Mouse (Mus musculus) intestine, embryonic 15.5 days (tissue): ENCODE data around the gene Tm9sf2. TPM values are rescaled to one million over a fixed set of nuclear protein-coding genes. Genes with fewer than 3 reads are reported as not detected.

Source experiments
- ATAC-seq: fragments of 200-750 bp; cut with Nextera tagmentation; 2 replicates; pipeline ENCODE4 v1.8.0; 2017; ENCODE audit warnings: moderate TSS enrichment, moderate library complexity
- H3K27ac ChIP-seq: fragments of 300-500 bp; sonication (generic); 2 replicates; pipeline ENCODE4 v1.5.1; 2015; ENCODE audit warnings: mild to moderate bottlenecking, inconsistent platforms
- H3K27me3 ChIP-seq: fragments of 300-500 bp; sonication (generic); replicated peaks from 2 replicates; pipeline ENCODE4 v1.6.1; 2015; ENCODE audit warnings: inconsistent platforms
- H3K36me3 ChIP-seq: fragments of 300-500 bp; sonication (generic); 2 replicates; pipeline ENCODE4 v1.6.1; 2015; ENCODE audit warnings: inconsistent platforms
- H3K4me1 ChIP-seq: fragments of 300-500 bp; sonication (generic); replicated peaks from 2 replicates; pipeline ENCODE4 v1.6.1; 2015; ENCODE audit warnings: inconsistent platforms
- H3K4me2 ChIP-seq: fragments of 300-500 bp; sonication (generic); replicated peaks from 2 replicates; pipeline ENCODE4 v1.6.1; 2015; ENCODE audit warnings: mild to moderate bottlenecking, inconsistent platforms
- H3K4me3 ChIP-seq: fragments of 300-500 bp; sonication (generic); replicated peaks from 2 replicates; pipeline ENCODE4 v1.5.1; 2015; ENCODE audit warnings: inconsistent platforms
- H3K9ac ChIP-seq: fragments of 300-500 bp; sonication (generic); 2 replicates; pipeline ENCODE4 v1.6.1; 2015; ENCODE audit warnings: inconsistent platforms
- H3K9me3 ChIP-seq: fragments of 300-500 bp; sonication (generic); 2 replicates; pipeline ENCODE4 v1.6.1; 2016; ENCODE audit warnings: inconsistent platforms
- WGBS: fragments of 180-500 bp; shearing (Covaris S2); methylation state at CpG from one replicate; pipeline ENCODE4 v1.1.7; 2015; 5-methylcytosine and 5-hydroxymethylcytosine counted together
- polyA plus RNA-seq: library from polyadenylated mRNA; unstranded; fragments of >200 nt; fragmentation: Nextera tagmentation; extraction: Ambion mirVana; gene quantifications from 2 replicates; pipeline ENCODE4 v1.2.1, GENCODE M21; 2015

Tm9sf2 gene
- polyA plus RNA-seq, 1 experiment from 2014 or later = 273 TPM

- peak overlapping the region; percentile 74 for H3K4me2 ChIP-seq
- no peaks in the 10 kb centered on the region for H3K36me3 ChIP-seq
These were observed 1.2 kb upstream of the Tm9sf2 start for GRCm38 (mm10) chr14:122105391-122106285.

GRCm38 (mm10) chr14:122107481-122108214 is 810 bp downstream of the Tm9sf2 start:
- Histone ChIP-seq H3K27ac (peak overlapping the region; percentile 99), H3K27me3 (no peaks in the 10 kb centered on the region), H3K9me3 (no peaks in the 10 kb centered on the region), H3K36me3 (peaks cover 4% of the 10 kb centered on the region; the same call in 1 of the 2 replicates), H3K9ac (peak overlapping the region; percentile 99), H3K4me2 (peak overlapping the region; percentile 74), H3K4me3 (peak overlapping the region; percentile 100), H3K4me1 (peaks cover 12% of the 10 kb centered on the region; the same call in 1 of the 2 replicates)
- peak; percentile 47 for ATAC-seq
- WGBS = 3% methylated on average over 44 of the region's 44 CpGs

More at GRCm38 (mm10) chr14:122105391-122106285, 1.2 kb upstream of the Tm9sf2 start:
- Histone ChIP-seq H3K4me1 (peaks cover 12% of the 10 kb centered on the region; the same call in 1 of the 2 replicates), H3K9ac (peak overlapping the region; percentile 56), H3K9me3 (no peaks in the 10 kb centered on the region), H3K27ac (peak overlapping the region; percentile 91), H3K27me3 (no peaks in the 10 kb centered on the region), H3K4me3 (peak overlapping the region; percentile 35)
- no peak; the same call in 1 of the 2 replicates for ATAC-seq
- WGBS = 62% methylated on average over 16 of the region's 16 CpGs

GRCm38 (mm10) chr14:122111681-122112080 is 4.8 kb downstream of the Tm9sf2 start:
- Histone ChIP-seq H3K4me1 (peaks cover 7% of the 10 kb centered on the region; the same call in 1 of the 2 replicates), H3K4me3 (no peak overlapping the region), H3K9me3 (no peaks in the 10 kb centered on the region), H3K4me2 (no peak overlapping the region), H3K27me3 (no peaks in the 10 kb centered on the region), H3K36me3 (peaks cover 4% of the 10 kb centered on the region; the same call in 1 of the 2 replicates), H3K9ac (no peak overlapping the region), H3K27ac (no peak overlapping the region)
- ATAC-seq = no peak
- WGBS = 85% methylated on average over 2 of the region's 2 CpGs

GRCm38 (mm10) chr14:122112311-122112710 is 5.5 kb downstream of the Tm9sf2 start:
- Histone ChIP-seq H3K4me3 (no peak overlapping the region), H3K4me1 (peaks cover 7% of the 10 kb centered on the region; the same call in 1 of the 2 replicates), H3K27ac (no peak overlapping the region), H3K4me2 (no peak overlapping the region), H3K9ac (no peak overlapping the region), H3K36me3 (peaks cover 4% of the 10 kb centered on the region; the same call in 1 of the 2 replicates), H3K27me3 (no peaks in the 10 kb centered on the region), H3K9me3 (no peaks in the 10 kb centered on the region)
- ATAC-seq = no peak
- WGBS = 81% methylated on average over 5 of the region's 5 CpGs

GRCm38 (mm10) chr14:122116200-122116599 is 9.4 kb downstream of the Tm9sf2 start:
- Histone ChIP-seq H3K27ac (no peak overlapping the region), H3K27me3 (no peaks in the 10 kb centered on the region), H3K9ac (no peak overlapping the region), H3K4me3 (no peak overlapping the region), H3K36me3 (peaks cover 4% of the 10 kb centered on the region; the same call in 1 of the 2 replicates), H3K4me2 (no peak overlapping the region), H3K9me3 (no peaks in the 10 kb centered on the region), H3K4me1 (no peaks in the 10 kb centered on the region; the same call in 1 of the 2 replicates)
- 94% methylated on average over 1 of the region's 1 CpGs for WGBS
- ATAC-seq = no peak

GRCm38 (mm10) chr14:122130111-122130797 is 23.4 kb downstream of the Tm9sf2 start:
- 81% methylated on average over 5 of the region's 5 CpGs for WGBS

GRCm38 (mm10) chr14:122131644-122132043 is 24.8 kb downstream of the Tm9sf2 start:
- Histone ChIP-seq H3K9ac (no peak overlapping the region), H3K4me2 (no peak overlapping the region), H3K4me1 (0 out of 2 replicates have a peak, but pooled peaks cover 2% of the 10 kb centered on the region), H3K4me3 (no peak overlapping the region), H3K36me3 (no peaks in the 10 kb centered on the region), H3K27me3 (no peaks in the 10 kb centered on the region), H3K9me3 (no peaks in the 10 kb centered on the region), H3K27ac (no peak overlapping the region)
- no peak for ATAC-seq
- WGBS = 83% methylated on average over 2 of the region's 2 CpGs

More at GRCm38 (mm10) chr14:122130111-122130797, 23.4 kb downstream of the Tm9sf2 start:
- H3K4me2 ChIP-seq = no peak overlapping the region
- 0 out of 2 replicates have a peak, but pooled peaks cover 2% of the 10 kb centered on the region for H3K4me1 ChIP-seq
- peak; percentile 78 for ATAC-seq
- H3K36me3 ChIP-seq = no peaks in the 10 kb centered on the region
- H3K27ac ChIP-seq = no peak overlapping the region
- H3K9me3 ChIP-seq = no peaks in the 10 kb centered on the region
- no peak overlapping the region for H3K9ac ChIP-seq
- no peaks in the 10 kb centered on the region for H3K27me3 ChIP-seq
- H3K4me3 ChIP-seq = no peak overlapping the region

- no peak overlapping the region for H3K9ac ChIP-seq
- 89% methylated on average over 3 of the region's 3 CpGs for WGBS
- peaks cover 5% of the 10 kb centered on the region; the same call in 1 of the 2 replicates for H3K36me3 ChIP-seq
- H3K27me3 ChIP-seq = no peaks in the 10 kb centered on the region
- H3K9me3 ChIP-seq = no peaks in the 10 kb centered on the region
- ATAC-seq = no peak
- H3K4me2 ChIP-seq = no peak overlapping the region
- no peak overlapping the region for H3K4me3 ChIP-seq
- no peaks in the 10 kb centered on the region for H3K4me1 ChIP-seq
- no peak overlapping the region for H3K27ac ChIP-seq
These were observed 29.6 kb downstream of the Tm9sf2 start for GRCm38 (mm10) chr14:122136368-122136928.

GRCm38 (mm10) chr14:122137234-122137633 is 30.4 kb downstream of the Tm9sf2 start:
- H3K36me3 ChIP-seq = peaks cover 5% of the 10 kb centered on the region; the same call in 1 of the 2 replicates
- H3K27me3 ChIP-seq = no peaks in the 10 kb centered on the region
- no peaks in the 10 kb centered on the region for H3K9me3 ChIP-seq
- no peak for ATAC-seq
- WGBS = 63% methylated on average over 7 of the region's 7 CpGs
- no peaks in the 10 kb centered on the region for H3K4me1 ChIP-seq
- no peak overlapping the region for H3K4me3 ChIP-seq
- H3K4me2 ChIP-seq = no peak overlapping the region
- H3K27ac ChIP-seq = no peak overlapping the region
- H3K9ac ChIP-seq = no peak overlapping the region

- H3K4me3 ChIP-seq = no peak overlapping the region
- no peak overlapping the region for H3K4me2 ChIP-seq
- H3K36me3 ChIP-seq = peaks cover 9% of the 10 kb centered on the region; the same call in 1 of the 2 replicates
- H3K4me1 ChIP-seq = no peaks in the 10 kb centered on the region
- H3K27me3 ChIP-seq = no peaks in the 10 kb centered on the region
- H3K9ac ChIP-seq = no peak overlapping the region
- no peak for ATAC-seq
- H3K9me3 ChIP-seq = no peaks in the 10 kb centered on the region
- no peak overlapping the region for H3K27ac ChIP-seq
- 69% methylated on average over 1 of the region's 1 CpGs for WGBS
These were observed 33.3 kb downstream of the Tm9sf2 start for GRCm38 (mm10) chr14:122140126-122140525.

GRCm38 (mm10) chr14:122143585-122144269 is 36.9 kb downstream of the Tm9sf2 start:
- Histone ChIP-seq H3K27ac (no peak overlapping the region), H3K4me1 (no peaks in the 10 kb centered on the region), H3K27me3 (no peaks in the 10 kb centered on the region), H3K9me3 (no peaks in the 10 kb centered on the region), H3K9ac (no peak overlapping the region), H3K4me2 (no peak overlapping the region), H3K4me3 (no peak overlapping the region), H3K36me3 (peaks cover 22% of the 10 kb centered on the region)
- 67% methylated on average over 4 of the region's 4 CpGs for WGBS
- no peak for ATAC-seq
